Mouse (Mus musculus): ENCODE data around the gene Asb5. TPM values are rescaled to one million over a fixed set of nuclear protein-coding genes. Genes with fewer than 3 reads are reported as not detected.

The Asb5 gene
- polyA plus RNA-seq (2017; shearing (Covaris generic)), result 0.76 TPM

DNA sequence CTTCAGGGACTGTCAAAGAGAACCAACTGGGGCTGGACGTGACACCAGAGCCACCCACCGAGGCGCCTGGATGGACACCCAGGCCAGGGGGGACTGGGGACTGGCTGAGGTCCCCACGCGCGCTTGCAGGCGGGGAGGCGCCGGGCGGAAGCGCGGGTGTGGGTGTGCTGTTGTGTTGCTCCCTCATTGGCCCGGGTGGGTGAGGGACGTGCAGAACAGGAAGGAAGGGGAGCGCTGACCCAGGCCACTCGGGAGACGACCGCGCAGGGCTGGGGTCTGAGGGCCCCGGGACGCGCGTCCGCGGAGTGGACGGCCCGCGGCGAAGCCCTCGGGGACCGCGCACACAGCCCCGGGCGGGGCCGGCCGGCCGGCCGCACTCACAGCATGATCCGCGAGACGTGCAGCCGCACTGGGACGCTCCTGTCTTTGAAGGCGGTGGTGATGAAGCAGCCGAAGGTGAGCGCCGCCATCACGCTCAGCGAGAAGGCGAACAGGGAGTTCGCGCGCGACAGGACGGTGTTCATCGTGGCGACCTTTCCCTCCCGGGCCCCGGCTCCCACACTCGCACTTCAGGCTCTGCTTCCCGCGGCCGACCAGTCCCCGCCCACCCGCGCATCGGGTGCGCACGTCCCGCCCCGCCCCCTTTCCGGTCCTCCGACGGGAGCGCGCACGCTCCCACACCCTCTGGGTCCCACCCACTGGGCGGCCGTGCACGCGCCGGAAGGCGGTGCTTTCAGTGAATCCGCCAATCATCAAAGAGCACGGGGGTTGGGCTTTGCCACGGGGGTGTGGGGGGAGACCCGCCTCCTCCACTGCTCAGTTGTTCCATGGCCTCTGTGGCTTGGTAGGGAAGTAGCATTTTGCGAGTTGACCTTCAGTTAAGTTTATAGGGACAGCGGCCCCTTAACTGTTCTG, at the start of gene Asb5, which contains the start of gene Spcs3:
Asb5 (plus strand) TSS at position 199 of the 915 bp plus-strand sequence.
Spcs3 (minus strand) TSS at position 617 of the 915 bp plus-strand sequence.

GRCm38 (mm10) chr8:54600671-54601251, 71.4 kb downstream of the Asb5 start, which contains the start of gene Spata4:
TSS of gene Spata4 (plus strand) at chr8:54600781.

Other genes with a start within 250 kb of the Asb5 start
- gene Spcs3, start 418 bp downstream of the Asb5 start, polyA plus RNA-seq (2017; shearing (Covaris generic)), result 127 TPM
- gene Spata4, start 71.2 kb downstream of the Asb5 start, polyA plus RNA-seq (2017; shearing (Covaris generic)), result not detected